7 mouse cellular contexts compared by ENCODE assay signal in genomic region chr16:38399531-38400231, GRCm38 (mm10). TPM values are rescaled to one million over a fixed set of nuclear protein-coding genes. Genes with fewer than 3 reads are reported as not detected.
DNase-seq lines count a peak whose midpoint lies in the region; ATAC-seq and TF ChIP-seq lines count a peak whose summit lies in the region.

No protein-coding gene starts in this region.

- DNase-seq in R1 (ENCODE audit: low read depth, low spot score): peak; percentile 44
- DNase-seq in gastrocnemius, postnatal 25 days: peak; percentile 68
- DNase-seq in hindbrain, postnatal 0 days (ENCODE audit: low spot score): peak; percentile 81
- DNase-seq in left cerebral cortex, postnatal 4 days: peak; percentile 70
- peak; percentile 30 for DNase-seq in mesoderm, embryonic 11.5 days (ENCODE audit: low read depth, low spot score)
- DNase-seq in right cerebral cortex, postnatal 10 days (ENCODE audit: low spot score in 2 of 2): peak; percentile 71 to 77

- peak; percentile 51 for ATAC-seq in common myeloid progenitor, adult 5-6 weeks (replicated peaks; ENCODE audit: low read depth, poor library complexity, severe bottlenecking)
- ATAC-seq in hindbrain, postnatal 0 days: peak; percentile 94

- peaks cover 8% of the 10 kb centered on the region for H3K4me1 ChIP-seq in hindbrain, postnatal 0 days (ENCODE audit: insufficient read depth, low read length)

- TF ChIP-seq CTCF in hindbrain, postnatal 0 days (IDR thresholded peaks at IDR 0.05; ENCODE audit: low read depth): no peak

- H3K27ac ChIP-seq in hindbrain, postnatal 0 days: peak overlapping the region; percentile 81

- H3K9ac ChIP-seq in hindbrain, postnatal 0 days (replicated peaks; ENCODE audit: low read length): peak overlapping the region; percentile 25; the same call in 1 of the 2 replicates

- H3K9me3 ChIP-seq in hindbrain, postnatal 0 days (ENCODE audit: low read length): no peaks in the 10 kb centered on the region

- H3K4me3 ChIP-seq in hindbrain, postnatal 0 days (ENCODE audit: low read length): peak overlapping the region; percentile 24

- peak overlapping the region; percentile 59 for H3K4me2 ChIP-seq in hindbrain, postnatal 0 days (ENCODE audit: low read depth, low read length)

- intact Hi-C loops in left cerebral cortex, postnatal 4 days (cut with DNase I): no loop called here

- H3K27me3 ChIP-seq in hindbrain, postnatal 0 days (ENCODE audit: insufficient read depth, low read length): no peaks in the 10 kb centered on the region

- H3K36me3 ChIP-seq in hindbrain, postnatal 0 days (ENCODE audit: insufficient read depth, low read length): no peaks in the 10 kb centered on the region

- 7% methylated on average over 17 of the region's 17 CpGs for WGBS in hindbrain, postnatal 0 days

RNA-seq across cellular contexts. Expression of gene Pla1a, which starts 33.3 kb away (rescaled TPM):
- not detected in 2 replicates for total RNA-seq in common myeloid progenitor, adult 5-6 weeks (2017)
- 1 to 10 TPM; 3.0 to 3.6 TPM for total RNA-seq in gastrocnemius, postnatal 25 days (2021)
- total RNA-seq in hindbrain, postnatal 0 days (2014; rRNA removed): 0.36 and 1.7 TPM in 2 replicates
- 1.0 and 1.3 TPM in 2 replicates for polyA plus RNA-seq in hindbrain, postnatal 0 days (2015; fragmentation: Nextera tagmentation; extraction: Ambion mirVana)
- total RNA-seq in left cerebral cortex, postnatal 4 days (2021): under 1 TPM; 0.36 to 0.38 TPM

RNA-seq across cellular contexts. Expression of gene Popdc2, which starts 37.7 kb away (rescaled TPM):
- 0.09 TPM in 1 of 2 replicates, not detected in the other for total RNA-seq in common myeloid progenitor, adult 5-6 weeks (2017)
- total RNA-seq in gastrocnemius, postnatal 25 days (2021): 10 to 100 TPM; 50.3 to 67.8 TPM
- total RNA-seq in hindbrain, postnatal 0 days (2014; rRNA removed): 0.10 and 0.40 TPM in 2 replicates
- polyA plus RNA-seq in hindbrain, postnatal 0 days (2015; fragmentation: Nextera tagmentation; extraction: Ambion mirVana): 0.83 and 1.0 TPM in 2 replicates
- total RNA-seq in left cerebral cortex, postnatal 4 days (2021): under 1 TPM; 0.34 to 0.50 TPM

RNA-seq across cellular contexts. Expression of gene Adprh, which starts 52.8 kb away (rescaled TPM):
- total RNA-seq in common myeloid progenitor, adult 5-6 weeks (2017): 13.7 and 17.3 TPM in 2 replicates
- total RNA-seq in gastrocnemius, postnatal 25 days (2021): 10 to 100 TPM; 16.9 to 19.6 TPM
- 47.0 and 51.2 TPM in 2 replicates for total RNA-seq in hindbrain, postnatal 0 days (2014; rRNA removed)
- polyA plus RNA-seq in hindbrain, postnatal 0 days (2015; fragmentation: Nextera tagmentation; extraction: Ambion mirVana): 131 and 134 TPM in 2 replicates
- total RNA-seq in left cerebral cortex, postnatal 4 days (2021): 10 to 100 TPM; 61.2 to 62.2 TPM

RNA-seq across cellular contexts. Expression of gene Gm21987, which starts 52.8 kb away (rescaled TPM):
- total RNA-seq in common myeloid progenitor, adult 5-6 weeks (2017): not detected in 2 replicates
- total RNA-seq in gastrocnemius, postnatal 25 days (2021): not detected
- not detected in 2 replicates for total RNA-seq in hindbrain, postnatal 0 days (2014; rRNA removed)
- not detected in 2 replicates for polyA plus RNA-seq in hindbrain, postnatal 0 days (2015; fragmentation: Nextera tagmentation; extraction: Ambion mirVana)
- not detected for total RNA-seq in left cerebral cortex, postnatal 4 days (2021)

RNA-seq across cellular contexts. Expression of gene Cox17, which starts 52.9 kb away (rescaled TPM):
- 270 and 347 TPM in 2 replicates for total RNA-seq in common myeloid progenitor, adult 5-6 weeks (2017)
- 100 to 1,000 TPM; 143 to 154 TPM for total RNA-seq in gastrocnemius, postnatal 25 days (2021)
- total RNA-seq in hindbrain, postnatal 0 days (2014; rRNA removed): 12.2 and 24.5 TPM in 2 replicates
- 78.5 and 90.1 TPM in 2 replicates for polyA plus RNA-seq in hindbrain, postnatal 0 days (2015; fragmentation: Nextera tagmentation; extraction: Ambion mirVana)
- total RNA-seq in left cerebral cortex, postnatal 4 days (2021): 10 to 100 TPM; 35.0 to 42.2 TPM

Comparison
In these comparisons a context has a peak if more than half of its experiments do, and no peak if none do; other contexts are left out.
1. Peak in every context shown above with its lines: DNase-seq, ATAC-seq, H3K4me3 ChIP-seq and H3K27ac ChIP-seq.
2. DNase-seq: peak in every context shown above with its lines; median percentile 81 in hindbrain, postnatal 0 days; 74 in right cerebral cortex, postnatal 10 days; 70 in left cerebral cortex, postnatal 4 days; 68 in gastrocnemius, postnatal 25 days; 44 in R1; 30 in mesoderm, embryonic 11.5 days.
3. RNA of gene Popdc2, which starts 37.7 kb away (total RNA-seq): 50.3 to 67.8 TPM in gastrocnemius, postnatal 25 days; 0.34 to 0.50 TPM in left cerebral cortex, postnatal 4 days, 0.10 to 0.40 TPM in hindbrain, postnatal 0 days and 0.09 TPM in common myeloid progenitor, adult 5-6 weeks; every median in the first group is over 10 times any median in the second.